Mouse (Mus musculus): ENCODE measurements around the gene Iars2.

DNA sequence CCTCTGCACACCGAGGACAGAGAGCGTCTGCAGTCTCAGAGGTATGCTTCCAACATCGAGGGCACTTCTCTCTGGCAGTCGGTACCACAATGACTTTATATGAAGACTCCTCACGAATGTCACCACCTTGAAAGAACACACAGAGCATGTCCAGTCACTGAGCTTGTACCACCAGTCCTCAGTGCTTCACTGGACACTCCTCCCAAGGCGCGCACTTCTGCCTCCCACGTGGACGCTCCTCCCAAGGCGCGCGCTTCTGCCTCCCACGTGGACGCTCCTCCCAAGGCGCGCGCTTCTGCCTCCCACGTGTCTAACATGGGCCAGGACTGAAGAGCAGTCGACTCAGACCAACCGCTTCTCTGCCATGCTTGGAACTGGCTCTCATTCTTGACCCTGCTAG lies 42.1 kb downstream of the Iars2 start:
- TF ChIP-seq GATA1 (IDR thresholded peaks at IDR 0.05; ENCODE audit: borderline replicate concordance, low read length): no peak
- TF ChIP-seq FLI1 (IDR thresholded peaks at IDR 0.05; ENCODE audit: low read length): no peak

All from megakaryocyte, embryonic 14.5 days (primary cell).